Mouse (Mus musculus) ES-Bruce4 (cell line): Measurements from ENCODE around the gene Hist1h2be. TPM values are rescaled to one million over a fixed set of nuclear protein-coding genes. Genes with fewer than 3 reads are reported as not detected.
A peak's percentile ranks its signal among the peaks of the same experiment; 100 is the strongest.
"Not testable (repeated sequence)": the region's sequence is repeated elsewhere in the genome, so short reads cannot be mapped to it uniquely, and the experiment has no call there.

Experiments
- H3K27ac ChIP-seq: 2 replicates; pipeline ENCODE4 v1.5.1; 2012; ENCODE audit warnings: low read length, inconsistent platforms; ENCODE audit not compliant: insufficient read depth
- H3K27me3 ChIP-seq: 2 replicates; pipeline ENCODE4 v1.6.1; 2012; ENCODE audit warnings: mild to moderate bottlenecking, low read length, inconsistent platforms; ENCODE audit not compliant: control insufficient read depth, poor library complexity, insufficient read depth, severe bottlenecking
- H3K36me3 ChIP-seq: 2 replicates; pipeline ENCODE4 v1.6.1; 2012; ENCODE audit warnings: inconsistent platforms, mild to moderate bottlenecking, low read length, moderate library complexity; ENCODE audit not compliant: control insufficient read depth, poor library complexity, insufficient read depth, severe bottlenecking
- H3K4me1 ChIP-seq: one replicate; pipeline ENCODE4 v1.8.1; 2011; ENCODE audit warnings: low read length; ENCODE audit not compliant: control insufficient read depth, insufficient read depth
- H3K4me3 ChIP-seq: 2 replicates; pipeline ENCODE4 v1.5.1; 2011; ENCODE audit warnings: low read depth, mild to moderate bottlenecking, low read length
- H3K9ac ChIP-seq: 2 replicates; pipeline ENCODE4 v1.6.1; 2012; ENCODE audit warnings: low read depth, mild to moderate bottlenecking, inconsistent platforms; ENCODE audit not compliant: poor library complexity, severe bottlenecking
- H3K9me3 ChIP-seq: replicated peaks from 2 replicates; pipeline ENCODE4 v1.6.1; 2012; ENCODE audit warnings: mild to moderate bottlenecking, low read length, inconsistent platforms; ENCODE audit not compliant: control insufficient read depth, poor library complexity, insufficient read depth, severe bottlenecking
- CTCF ChIP-seq: IDR thresholded peaks from one replicate; pipeline ENCODE4 v1.8.1; 2011; ENCODE audit warnings: low read depth, low read length
- EP300 ChIP-seq: IDR thresholded peaks from 2 replicates; pipeline ENCODE4 v1.6.1; 2011; ENCODE audit warnings: low read depth, low read length; ENCODE audit not compliant: insufficient read depth
- POLR2A ChIP-seq: IDR thresholded peaks from one replicate; pipeline ENCODE4 v1.8.1; 2011; ENCODE audit warnings: low read length; ENCODE audit not compliant: insufficient read depth
- polyA plus RNA-seq: library from polyadenylated mRNA; stranded (reverse); fragments of >200 nt; gene quantifications from 2 replicates; pipeline ENCODE4 v1.2.4, GENCODE M21; 2011; ENCODE audit warnings: low read depth; ENCODE audit not compliant: missing spikeins, insufficient read depth, insufficient read length

Hist1h2be gene
- polyA plus RNA-seq, 1 experiment: 1.8 TPM

DNA sequence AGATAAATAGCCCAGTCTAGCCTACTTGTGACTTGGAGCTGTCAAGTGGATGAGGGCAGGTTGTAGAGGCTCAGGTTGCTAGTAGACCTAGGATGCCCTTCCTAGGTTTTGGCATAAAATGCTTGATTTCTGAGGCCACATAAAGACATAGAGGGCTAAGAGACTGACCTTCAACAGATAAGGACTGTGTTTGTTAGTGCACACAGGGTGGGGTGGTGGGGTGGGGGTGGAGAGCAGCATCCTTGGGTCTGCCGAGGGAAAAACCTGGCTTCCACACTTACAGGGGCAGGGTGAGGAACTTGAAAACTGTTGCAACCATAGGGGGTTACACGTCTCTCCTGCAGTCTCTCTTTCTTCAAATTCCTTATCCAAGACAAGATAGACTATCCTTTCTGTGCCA, 25.7 kb downstream of the Hist1h2be start:
- Histone ChIP-seq H3K4me3 (no peak overlapping the region), H3K27me3 (no peaks in the 10 kb centered on the region), H3K4me1 (peaks cover 6% of the 10 kb centered on the region), H3K9ac (no peak overlapping the region), H3K27ac (peak overlapping the region; percentile 87), H3K36me3 (no peaks in the 10 kb centered on the region), H3K9me3 (no peaks in the 10 kb centered on the region; the same call in 1 of the 2 replicates)
- TF ChIP-seq POLR2A: no peak
- TF ChIP-seq CTCF: no peak
- TF ChIP-seq EP300: no peak

DNA sequence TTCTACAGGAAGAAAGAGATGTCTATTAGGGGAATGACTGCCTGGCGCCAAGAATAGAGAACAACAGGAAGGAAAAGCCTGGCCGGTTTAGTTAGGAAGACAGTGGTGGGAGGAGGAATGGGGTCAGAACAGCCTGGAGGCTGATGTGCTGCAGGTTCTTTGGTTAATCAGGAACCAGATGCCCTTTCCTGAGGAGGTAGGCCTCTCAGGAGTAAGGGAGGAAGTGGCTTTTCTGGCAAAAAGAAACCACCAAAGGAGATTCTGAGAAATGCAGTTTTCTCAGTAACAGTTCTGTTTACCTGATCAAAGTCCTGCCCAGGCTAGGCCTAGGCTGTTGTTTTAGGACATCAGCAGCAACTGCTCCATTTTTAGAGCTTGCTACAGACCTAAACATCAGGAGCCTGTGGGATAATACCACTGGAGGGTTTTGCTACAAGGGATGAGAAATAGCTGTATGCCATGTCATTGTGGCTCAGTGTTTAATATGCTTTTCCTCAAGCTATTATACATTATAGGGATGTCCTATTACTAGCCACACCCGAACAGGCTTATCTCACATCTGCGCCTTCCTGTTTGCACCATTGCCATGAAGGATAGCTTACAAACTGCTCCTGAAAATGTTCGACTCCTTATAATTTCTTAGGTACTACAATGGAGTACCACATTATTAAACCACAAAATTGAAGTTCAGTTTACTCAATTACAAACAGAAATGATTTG, 27.7 kb downstream of the Hist1h2be start:
- Histone ChIP-seq H3K9ac (no peak overlapping the region), H3K9me3 (no peaks in the 10 kb centered on the region; the same call in 1 of the 2 replicates), H3K4me1 (peaks cover 6% of the 10 kb centered on the region), H3K27ac (peak overlapping the region; percentile 86), H3K27me3 (no peaks in the 10 kb centered on the region), H3K4me3 (no peak overlapping the region), H3K36me3 (no peaks in the 10 kb centered on the region)
- TF ChIP-seq POLR2A (no peak), EP300 (peak; percentile 85)

DNA sequence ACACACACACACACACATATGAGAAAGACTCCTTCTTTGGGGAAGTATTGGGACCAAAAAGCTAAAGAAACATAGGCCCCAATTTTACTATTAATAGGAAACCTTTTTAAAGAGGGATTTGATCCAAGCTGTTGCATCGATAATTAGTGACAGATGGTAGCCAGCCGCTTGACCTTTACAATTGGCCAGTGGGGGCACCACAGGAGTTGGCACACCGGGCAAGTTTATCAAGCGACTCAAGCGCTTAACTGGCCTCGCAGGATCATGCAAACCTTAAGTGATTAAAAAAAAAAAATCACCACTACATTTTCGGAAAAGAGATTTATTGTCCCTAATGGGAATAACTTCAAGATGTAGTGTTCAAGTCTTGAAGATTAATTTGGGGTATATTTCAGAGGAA, 28.3 kb downstream of the Hist1h2be start:
- H3K9ac ChIP-seq: no peak overlapping the region
- no peaks in the 10 kb centered on the region; the same call in 1 of the 2 replicates for H3K9me3 ChIP-seq
- TF ChIP-seq EP300: no peak
- TF ChIP-seq CTCF: no peak
- TF ChIP-seq POLR2A: no peak
- no peak overlapping the region for H3K4me3 ChIP-seq
- H3K27me3 ChIP-seq: no peaks in the 10 kb centered on the region
- H3K36me3 ChIP-seq: no peaks in the 10 kb centered on the region
- peaks cover 6% of the 10 kb centered on the region for H3K4me1 ChIP-seq
- peak overlapping the region; percentile 66 for H3K27ac ChIP-seq

DNA sequence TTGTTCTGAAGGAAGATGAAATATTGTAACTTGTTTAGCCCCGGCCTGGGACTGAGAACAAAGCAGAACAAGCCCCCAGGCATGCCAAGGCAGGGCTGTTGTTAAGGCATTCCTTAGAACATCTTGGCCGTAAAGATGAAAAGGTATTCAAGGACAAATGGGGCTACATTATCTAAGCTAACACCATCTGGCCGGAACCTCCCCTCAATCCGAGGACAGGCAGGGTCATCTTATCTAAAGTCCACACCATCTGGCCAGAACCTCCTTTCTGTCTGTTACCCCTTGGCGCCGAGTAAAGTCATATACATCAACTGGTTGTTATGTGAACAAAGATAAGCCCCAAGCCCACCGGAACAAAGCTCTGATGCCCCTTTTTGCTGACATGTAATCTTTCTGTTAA, 29.0 kb downstream of the Hist1h2be start:
- not testable (repeated sequence) for H3K4me1 ChIP-seq, H3K27ac ChIP-seq
- TF ChIP-seq EP300: peak; percentile 78

DNA sequence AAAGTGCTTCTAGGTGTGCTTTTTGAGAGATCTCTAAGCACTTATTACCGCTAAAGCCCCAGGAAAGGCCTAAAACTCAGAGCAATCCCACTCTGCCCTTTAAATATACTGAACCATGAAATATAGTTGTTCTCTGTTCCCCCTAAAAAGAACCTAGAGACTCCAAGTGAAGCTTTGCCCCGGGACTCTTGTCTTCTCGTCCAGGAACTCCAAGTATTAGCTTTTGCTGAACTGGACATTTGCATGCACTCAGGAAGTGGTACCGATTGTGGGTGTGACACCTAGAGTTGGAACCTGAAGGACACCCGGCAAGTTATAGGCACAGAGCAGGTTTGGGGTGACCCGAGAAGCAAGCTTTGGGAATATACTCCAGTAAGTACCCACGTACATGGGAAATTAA, 29.7 kb downstream of the Hist1h2be start:
- H3K27ac ChIP-seq: peak overlapping the region; percentile 44; the same call in 1 of the 2 replicates
- H3K9ac ChIP-seq: no peak overlapping the region
- TF ChIP-seq POLR2A (no peak), CTCF (no peak), EP300 (no peak)
- H3K9me3 ChIP-seq: no peaks in the 10 kb centered on the region; the same call in 1 of the 2 replicates
- no peaks in the 10 kb centered on the region for H3K27me3 ChIP-seq
- no peaks in the 10 kb centered on the region for H3K36me3 ChIP-seq
- H3K4me3 ChIP-seq: no peak overlapping the region
- peaks cover 6% of the 10 kb centered on the region for H3K4me1 ChIP-seq

More for the DNA sequence above, 29.0 kb downstream of the Hist1h2be start:
- H3K9me3 ChIP-seq, H3K36me3 ChIP-seq, H3K9ac ChIP-seq, H3K4me3 ChIP-seq, H3K27me3 ChIP-seq: not testable (repeated sequence)

DNA sequence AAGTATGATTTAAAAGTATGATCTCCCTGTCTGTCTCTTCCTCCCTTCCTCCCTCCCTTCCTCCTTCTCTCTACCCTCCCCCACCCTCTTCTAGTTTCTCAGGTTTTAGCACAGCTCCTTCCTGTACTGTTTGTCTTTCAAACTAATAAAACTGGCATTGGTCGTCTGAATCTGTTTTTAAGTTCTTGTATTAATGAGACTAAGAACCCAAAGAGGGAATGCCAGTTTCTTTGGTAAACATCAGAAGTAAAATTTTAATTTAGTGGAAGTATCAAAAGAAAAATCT, 34.0 kb downstream of the Hist1h2be start:
- H3K9me3 ChIP-seq: no peaks in the 10 kb centered on the region

More for the DNA sequence above, 34.0 kb downstream of the Hist1h2be start:
- Histone ChIP-seq H3K4me1 (no peaks in the 10 kb centered on the region), H3K36me3 (no peaks in the 10 kb centered on the region), H3K4me3 (peak overlapping the region; percentile 45), H3K27ac (peak overlapping the region; percentile 99), H3K27me3 (no peaks in the 10 kb centered on the region), H3K9ac (peak overlapping the region; percentile 83)
- TF ChIP-seq EP300: no peak
- no peak for TF ChIP-seq CTCF
- TF ChIP-seq POLR2A: no peak
